Mouse (Mus musculus): ENCODE measurements at regions not wholly inside any gene's neighbourhood (a gene's known extent, or its start where the extent isn't known, plus 50 kb on each side); places are given as distances from the start of the nearest gene placed in this dataset.
A peak's percentile ranks its signal among the peaks of the same experiment; 100 is the strongest.

DNA sequence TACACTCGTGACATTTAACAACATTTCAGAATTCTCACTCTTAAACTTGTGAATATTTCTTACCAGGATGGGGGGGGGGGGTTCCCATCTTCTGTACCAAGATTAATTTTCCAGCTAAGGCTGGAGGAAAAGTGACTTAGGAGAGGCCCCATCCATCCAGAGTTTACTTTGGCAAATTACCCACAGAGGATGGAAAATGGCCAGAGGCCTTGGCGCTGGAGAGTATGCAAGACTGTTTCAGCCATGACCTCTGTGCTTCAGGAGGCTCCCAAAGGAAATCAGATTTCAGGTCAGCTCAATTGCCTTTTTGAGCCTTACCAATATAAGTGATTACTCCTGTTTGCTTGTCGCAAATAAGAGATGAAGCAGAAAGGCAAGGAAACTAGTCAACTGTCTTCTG, 143.4 kb upstream of the F930015N05Rik start:
- Histone ChIP-seq H3K4me1 (replicated peaks) (no peaks in the 10 kb centered on the region), H3K4me2 (no peak overlapping the region), H3K27me3 (no peaks in the 10 kb centered on the region), H3K27ac (replicated peaks) (no peak overlapping the region), H3K36me3 (no peaks in the 10 kb centered on the region), H3K9ac (no peak overlapping the region), H3K4me3 (no peak overlapping the region), H3K9me3 (no peaks in the 10 kb centered on the region)
- 84% methylated on average over 3 of the region's 3 CpGs for WGBS
- no peak for ATAC-seq (ENCODE audit: low read depth)

DNA sequence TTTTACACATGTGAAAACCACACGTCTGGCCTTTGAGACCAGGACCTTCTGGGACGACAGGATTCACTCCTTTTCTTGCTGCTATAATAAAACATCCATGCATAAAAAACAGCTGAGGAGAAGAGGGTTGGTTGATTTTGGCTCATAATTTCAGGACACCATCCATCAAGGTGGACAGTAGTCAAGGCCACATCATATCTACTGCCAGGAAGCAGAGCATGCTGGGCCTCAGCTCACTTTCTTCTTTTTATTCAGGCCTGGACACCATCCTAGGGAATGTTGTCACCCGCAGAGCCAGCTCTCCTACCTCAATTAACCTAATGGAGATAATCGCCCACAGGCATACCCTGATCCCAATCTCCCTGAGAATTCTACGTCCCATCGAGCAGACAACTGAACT, 149.6 kb upstream of the F930015N05Rik start:
- no peak overlapping the region for H3K27ac ChIP-seq (replicated peaks)
- no peak overlapping the region for H3K4me2 ChIP-seq
- no peak overlapping the region for H3K9ac ChIP-seq
- no peak overlapping the region for H3K4me3 ChIP-seq
- H3K9me3 ChIP-seq, result no peaks in the 10 kb centered on the region
- ATAC-seq (ENCODE audit: low read depth), result no peak
- no peaks in the 10 kb centered on the region for H3K27me3 ChIP-seq
- H3K36me3 ChIP-seq, result no peaks in the 10 kb centered on the region
- 89% methylated on average over 6 of the region's 6 CpGs for WGBS
- peaks cover 3% of the 10 kb centered on the region; the same call in 1 of the 2 replicates for H3K4me1 ChIP-seq (replicated peaks)

DNA sequence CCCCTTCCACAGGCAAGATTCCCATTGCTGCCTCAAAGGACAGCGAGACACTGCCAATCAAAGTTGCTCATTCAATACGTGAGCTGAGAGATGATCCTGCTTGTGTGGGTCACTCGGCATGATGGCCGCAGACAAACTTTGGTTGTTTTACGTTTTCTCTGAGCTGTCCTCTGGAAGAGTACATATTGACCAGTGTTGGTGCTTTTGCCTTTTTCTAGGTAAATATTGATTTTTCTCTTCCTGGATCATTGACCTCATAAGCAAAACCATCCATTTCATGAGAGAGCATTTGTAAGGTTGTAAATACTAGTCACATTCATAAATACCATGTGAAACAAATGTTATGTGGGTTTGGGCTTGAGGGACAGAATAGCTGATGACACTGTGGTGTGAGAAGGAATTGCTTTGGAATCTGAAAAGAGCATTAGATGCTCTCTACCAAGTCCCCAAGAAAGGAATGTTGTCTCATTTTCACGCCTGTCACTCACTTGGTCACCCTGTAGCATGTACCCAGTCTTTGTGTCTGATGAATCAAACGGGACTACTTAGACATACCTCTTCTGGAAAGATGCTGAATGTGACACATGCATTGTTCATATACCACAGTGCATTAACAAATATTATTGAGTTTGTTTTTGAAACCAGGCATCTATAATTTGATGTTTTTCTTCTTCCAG, 150.7 kb upstream of the F930015N05Rik start:
- no peaks in the 10 kb centered on the region for H3K36me3 ChIP-seq
- ATAC-seq (ENCODE audit: low read depth), result no peak
- 77% methylated on average over 7 of the region's 7 CpGs for WGBS
- H3K4me1 ChIP-seq (replicated peaks), result peaks cover 3% of the 10 kb centered on the region; the same call in 1 of the 2 replicates
- H3K9me3 ChIP-seq, result no peaks in the 10 kb centered on the region
- H3K4me2 ChIP-seq, result no peak overlapping the region
- no peak overlapping the region for H3K9ac ChIP-seq
- no peak overlapping the region for H3K4me3 ChIP-seq
- H3K27ac ChIP-seq (replicated peaks), result no peak overlapping the region
- H3K27me3 ChIP-seq, result no peaks in the 10 kb centered on the region

DNA sequence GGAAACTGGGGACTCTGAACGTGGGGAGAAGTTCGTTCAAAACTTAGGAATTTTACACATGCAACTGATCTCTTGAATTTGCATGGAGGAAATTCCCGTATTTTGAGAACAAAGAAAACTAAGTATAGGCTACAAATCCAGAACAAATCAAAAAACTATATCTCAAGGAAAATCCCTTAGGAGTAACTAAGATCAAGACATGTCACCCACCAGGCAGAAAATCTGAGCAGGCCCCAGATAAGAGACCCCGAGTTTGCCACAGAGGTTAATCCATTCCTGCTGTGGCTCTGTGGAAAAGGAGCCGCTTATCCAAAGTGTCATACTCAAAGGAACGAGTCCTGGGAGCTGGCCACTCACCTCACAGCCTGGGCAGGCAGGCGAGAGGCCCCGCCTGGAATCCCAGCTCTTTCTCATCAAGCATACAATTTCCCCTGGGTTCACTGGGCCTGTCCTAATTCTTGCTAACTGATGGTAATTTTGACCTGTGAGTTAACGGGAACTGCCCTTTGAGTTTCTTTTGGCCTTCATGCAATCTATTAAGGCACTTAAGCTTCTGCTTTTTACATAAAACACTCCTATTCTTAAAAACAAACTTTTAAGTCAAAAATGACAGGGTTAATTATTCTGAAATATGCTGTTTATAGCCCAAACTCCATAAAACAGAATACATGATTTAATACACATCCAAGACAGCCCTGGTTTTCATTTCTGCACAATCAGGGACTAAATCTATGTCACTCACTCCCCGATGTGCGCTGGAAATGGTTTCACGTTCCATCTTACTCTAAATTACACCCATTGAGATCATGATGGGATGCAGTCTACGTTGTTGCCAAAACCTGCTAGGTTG, 151.5 kb upstream of the F930015N05Rik start:
- WGBS, result 54% methylated on average over 13 of the region's 13 CpGs
- no peak overlapping the region for H3K4me2 ChIP-seq
- no peaks in the 10 kb centered on the region for H3K27me3 ChIP-seq
- no peak for ATAC-seq (ENCODE audit: low read depth)
- H3K9ac ChIP-seq, result no peak overlapping the region
- no peaks in the 10 kb centered on the region for H3K36me3 ChIP-seq
- no peaks in the 10 kb centered on the region for H3K9me3 ChIP-seq
- H3K4me3 ChIP-seq, result no peak overlapping the region
- peaks cover 3% of the 10 kb centered on the region; the same call in 1 of the 2 replicates for H3K4me1 ChIP-seq (replicated peaks)
- no peak overlapping the region for H3K27ac ChIP-seq (replicated peaks)

DNA sequence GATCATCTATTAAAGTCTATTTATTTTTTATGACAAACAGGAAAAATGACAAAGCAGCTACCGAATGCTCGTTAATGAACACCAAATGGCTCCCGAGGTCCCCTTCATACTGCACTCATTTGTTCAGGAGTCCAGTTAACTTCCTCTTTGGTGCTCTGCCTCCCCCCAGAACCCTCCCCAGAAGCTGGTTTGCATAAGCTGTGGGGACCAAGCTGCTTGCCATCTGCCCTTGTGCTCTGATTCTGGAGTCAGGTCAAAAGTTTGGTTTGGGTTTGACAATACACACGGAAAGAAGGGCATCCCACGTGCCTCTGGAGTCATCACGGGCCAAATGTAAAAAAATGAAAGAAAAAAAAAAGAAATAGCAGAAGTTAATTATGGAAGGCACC, 152.1 kb upstream of the F930015N05Rik start:
- Histone ChIP-seq H3K9ac (no peak overlapping the region), H3K4me3 (no peak overlapping the region), H3K27me3 (no peaks in the 10 kb centered on the region), H3K36me3 (no peaks in the 10 kb centered on the region), H3K4me2 (no peak overlapping the region), H3K9me3 (no peaks in the 10 kb centered on the region), H3K4me1 (replicated peaks) (peaks cover 3% of the 10 kb centered on the region; the same call in 1 of the 2 replicates), H3K27ac (replicated peaks) (no peak overlapping the region)
- 74% methylated on average over 6 of the region's 6 CpGs for WGBS
- no peak for ATAC-seq (ENCODE audit: low read depth)

DNA sequence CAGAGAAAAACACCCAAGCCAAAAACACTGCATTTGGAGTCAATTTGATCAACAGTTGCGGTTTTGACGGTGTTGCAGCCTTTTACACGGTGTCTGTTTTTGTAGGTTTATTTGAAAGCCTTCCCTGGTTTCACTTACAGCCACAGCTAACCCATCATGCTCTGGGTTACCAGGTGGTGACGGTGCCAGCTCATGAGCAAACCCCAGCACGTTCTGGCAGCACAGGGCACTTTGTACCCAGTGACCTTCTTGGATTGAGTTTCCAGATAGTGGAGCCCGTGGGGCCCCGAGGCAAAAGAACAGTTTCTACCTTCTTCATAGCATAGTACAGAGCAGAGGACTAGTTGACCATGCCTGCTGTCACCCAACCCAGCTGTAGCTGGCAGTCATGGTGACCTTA, 152.6 kb upstream of the F930015N05Rik start:
- no peaks in the 10 kb centered on the region for H3K36me3 ChIP-seq
- no peak for ATAC-seq (ENCODE audit: low read depth)
- no peak overlapping the region for H3K27ac ChIP-seq (replicated peaks)
- peaks cover 3% of the 10 kb centered on the region; the same call in 1 of the 2 replicates for H3K4me1 ChIP-seq (replicated peaks)
- no peak overlapping the region for H3K4me2 ChIP-seq
- no peaks in the 10 kb centered on the region for H3K27me3 ChIP-seq
- H3K4me3 ChIP-seq, result no peak overlapping the region
- H3K9me3 ChIP-seq, result no peaks in the 10 kb centered on the region
- 88% methylated on average over 7 of the region's 7 CpGs for WGBS
- no peak overlapping the region for H3K9ac ChIP-seq

DNA sequence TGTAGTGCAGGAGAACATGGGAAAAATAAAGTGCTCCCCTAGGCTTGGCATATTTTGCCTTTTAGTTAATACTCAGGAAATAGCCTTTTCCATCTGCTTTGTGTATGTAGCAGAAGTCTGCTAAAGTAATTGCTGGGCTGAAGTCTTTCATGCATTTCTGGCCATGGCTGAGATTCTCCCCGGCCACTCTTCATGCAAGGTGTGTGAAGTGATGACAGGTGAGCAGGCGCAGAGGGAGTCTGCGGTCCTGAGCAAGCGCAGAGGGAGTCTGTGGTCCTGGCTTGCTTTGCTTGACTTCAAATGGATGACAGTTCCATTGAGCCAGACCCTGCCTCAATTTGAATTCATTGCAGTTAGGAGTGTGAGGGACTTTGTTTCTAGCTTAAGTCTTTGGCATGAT, 153.6 kb upstream of the F930015N05Rik start:
- no peak overlapping the region for H3K27ac ChIP-seq (replicated peaks)
- no peak for ATAC-seq (ENCODE audit: low read depth)
- WGBS, result 83% methylated on average over 4 of the region's 4 CpGs
- no peaks in the 10 kb centered on the region for H3K27me3 ChIP-seq
- H3K4me3 ChIP-seq, result no peak overlapping the region
- H3K4me2 ChIP-seq, result no peak overlapping the region
- H3K9me3 ChIP-seq, result no peaks in the 10 kb centered on the region
- H3K9ac ChIP-seq, result no peak overlapping the region
- H3K4me1 ChIP-seq (replicated peaks), result peaks cover 3% of the 10 kb centered on the region; the same call in 1 of the 2 replicates
- no peaks in the 10 kb centered on the region for H3K36me3 ChIP-seq

DNA sequence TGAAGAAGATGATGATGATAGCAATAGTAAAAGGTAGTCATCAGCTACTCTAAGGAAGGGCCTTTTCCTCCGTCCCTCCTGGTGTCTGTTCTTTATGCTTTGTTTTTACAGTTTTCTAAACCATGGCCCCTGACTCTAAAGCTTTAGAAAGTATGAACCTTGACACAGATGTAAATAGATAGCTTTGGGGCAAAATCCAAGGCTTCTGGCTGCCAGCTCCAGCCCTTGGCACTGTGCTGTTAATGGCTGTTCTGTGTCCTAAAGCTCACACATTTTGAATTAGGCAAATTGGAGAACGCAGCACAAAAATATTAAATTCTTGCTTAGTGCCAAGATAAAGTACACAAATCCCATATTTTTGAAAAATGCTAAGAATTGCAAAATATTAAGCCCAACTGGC, 155.8 kb upstream of the F930015N05Rik start:
- no peak overlapping the region for H3K9ac ChIP-seq
- no peaks in the 10 kb centered on the region for H3K36me3 ChIP-seq
- ATAC-seq (ENCODE audit: low read depth), result no peak
- H3K27ac ChIP-seq (replicated peaks), result no peak overlapping the region
- no peaks in the 10 kb centered on the region for H3K9me3 ChIP-seq
- H3K27me3 ChIP-seq, result no peaks in the 10 kb centered on the region
- H3K4me1 ChIP-seq (replicated peaks), result peaks cover 3% of the 10 kb centered on the region; the same call in 1 of the 2 replicates
- WGBS, result 83% methylated on average over 2 of the region's 2 CpGs
- no peak overlapping the region for H3K4me2 ChIP-seq
- H3K4me3 ChIP-seq, result no peak overlapping the region

DNA sequence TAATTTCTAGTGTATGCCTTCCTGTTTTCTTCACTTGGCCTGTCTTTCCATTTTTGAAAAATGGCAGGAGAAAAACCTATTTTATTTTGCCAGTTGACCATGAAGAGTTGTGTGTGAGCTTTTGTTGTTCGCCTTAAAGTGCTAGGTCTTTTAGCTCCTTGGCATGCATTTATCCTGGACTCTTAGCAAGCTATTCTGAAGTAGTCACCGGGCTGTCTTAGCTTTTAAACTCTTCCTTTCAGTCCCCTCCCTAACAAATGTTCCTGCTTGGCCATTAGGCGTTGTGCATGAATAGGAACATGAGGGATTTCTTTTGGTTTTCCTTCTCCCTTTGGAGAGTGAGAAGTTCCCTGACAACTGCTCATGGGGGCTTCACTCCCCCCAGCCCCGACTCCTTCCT, 160.9 kb upstream of the F930015N05Rik start:
- no peak overlapping the region for H3K27ac ChIP-seq (replicated peaks)
- H3K4me1 ChIP-seq (replicated peaks), result peaks cover 11% of the 10 kb centered on the region
- WGBS, result 43% methylated on average over 4 of the region's 4 CpGs
- 0 out of 2 replicates have a peak, but pooled peaks cover 3% of the 10 kb centered on the region for H3K9me3 ChIP-seq
- H3K9ac ChIP-seq, result no peak overlapping the region
- H3K36me3 ChIP-seq, result no peaks in the 10 kb centered on the region
- no peak overlapping the region for H3K4me3 ChIP-seq
- no peaks in the 10 kb centered on the region for H3K27me3 ChIP-seq
- no peak overlapping the region for H3K4me2 ChIP-seq
- no peak for ATAC-seq (ENCODE audit: low read depth)

DNA sequence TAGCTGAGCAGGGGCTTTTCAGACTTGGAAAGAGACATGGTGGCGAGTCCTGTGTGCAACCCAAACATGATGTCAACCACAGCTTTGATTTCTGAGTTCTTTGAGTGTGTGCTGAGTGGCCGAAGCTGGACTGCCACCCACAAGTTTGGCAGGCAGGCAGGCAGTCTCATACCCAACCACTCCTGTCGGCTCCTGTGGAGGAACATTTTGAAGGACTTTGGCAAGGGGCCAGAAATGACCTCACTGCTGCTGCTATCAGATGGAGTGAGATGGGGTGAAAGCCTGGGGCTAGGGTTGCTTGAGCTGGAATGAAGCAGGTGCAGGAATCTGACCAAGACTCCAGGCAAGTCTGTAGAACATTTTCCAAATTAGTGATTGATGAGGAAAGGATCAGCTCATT, 162.7 kb upstream of the F930015N05Rik start:
- Histone ChIP-seq H3K9ac (no peak overlapping the region), H3K27ac (replicated peaks) (no peak overlapping the region), H3K9me3 (0 out of 2 replicates have a peak, but pooled peaks cover 3% of the 10 kb centered on the region), H3K4me3 (no peak overlapping the region), H3K36me3 (no peaks in the 10 kb centered on the region), H3K4me1 (replicated peaks) (peaks cover 11% of the 10 kb centered on the region), H3K27me3 (no peaks in the 10 kb centered on the region), H3K4me2 (no peak overlapping the region)
- WGBS, result 68% methylated on average over 3 of the region's 3 CpGs
- ATAC-seq (ENCODE audit: low read depth), result no peak

DNA sequence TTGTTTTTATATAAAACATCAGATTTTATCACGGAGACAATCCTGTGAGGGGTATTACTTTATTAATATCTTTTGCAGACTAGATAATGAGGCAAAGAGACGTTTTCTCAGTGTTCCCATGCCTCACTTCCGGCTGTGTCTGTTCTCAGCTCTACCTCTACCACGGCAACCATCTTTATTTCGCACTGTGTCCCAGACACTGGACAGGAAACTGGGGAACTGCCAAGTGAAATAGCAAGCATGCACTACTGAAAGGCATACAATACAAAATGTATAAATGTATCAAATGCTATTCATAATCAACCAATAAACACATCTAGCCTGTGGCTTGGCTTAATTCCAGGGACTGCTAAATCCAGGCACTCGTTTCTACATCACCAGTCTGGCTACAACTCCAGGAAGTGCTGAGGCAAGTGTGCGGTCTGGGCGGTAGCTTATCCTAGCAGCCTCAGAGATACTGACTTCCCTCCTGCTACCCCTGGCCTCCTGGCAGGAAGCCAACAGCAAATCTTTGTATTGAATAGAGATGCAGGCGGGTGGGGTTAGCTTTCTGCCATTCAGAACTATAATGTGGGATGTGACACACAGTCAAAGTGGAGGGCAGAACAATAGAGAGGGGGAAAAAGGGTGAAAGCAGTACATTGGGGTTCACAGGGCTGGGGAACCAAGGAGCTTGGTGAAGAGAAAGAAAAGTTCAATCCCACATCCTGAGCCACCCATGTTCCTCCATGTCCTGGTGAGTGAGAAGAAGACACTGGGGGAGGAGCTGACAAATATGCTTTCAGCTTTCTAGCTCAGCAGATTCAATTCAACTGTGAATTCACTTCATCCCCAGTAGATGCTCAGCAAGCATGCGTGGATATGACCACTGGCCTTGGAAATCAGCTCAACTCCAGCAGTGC, 164.0 kb upstream of the F930015N05Rik start:
- peaks cover 11% of the 10 kb centered on the region for H3K4me1 ChIP-seq (replicated peaks)
- H3K9ac ChIP-seq, result no peak overlapping the region
- H3K4me3 ChIP-seq, result no peak overlapping the region
- H3K27me3 ChIP-seq, result no peaks in the 10 kb centered on the region
- 0 out of 2 replicates have a peak, but pooled peaks cover 3% of the 10 kb centered on the region for H3K9me3 ChIP-seq
- no peak overlapping the region for H3K27ac ChIP-seq (replicated peaks)
- H3K4me2 ChIP-seq, result no peak overlapping the region
- 46% methylated on average over 10 of the region's 10 CpGs for WGBS
- no peaks in the 10 kb centered on the region for H3K36me3 ChIP-seq
- ATAC-seq (ENCODE audit: low read depth), result peak; percentile 59

DNA sequence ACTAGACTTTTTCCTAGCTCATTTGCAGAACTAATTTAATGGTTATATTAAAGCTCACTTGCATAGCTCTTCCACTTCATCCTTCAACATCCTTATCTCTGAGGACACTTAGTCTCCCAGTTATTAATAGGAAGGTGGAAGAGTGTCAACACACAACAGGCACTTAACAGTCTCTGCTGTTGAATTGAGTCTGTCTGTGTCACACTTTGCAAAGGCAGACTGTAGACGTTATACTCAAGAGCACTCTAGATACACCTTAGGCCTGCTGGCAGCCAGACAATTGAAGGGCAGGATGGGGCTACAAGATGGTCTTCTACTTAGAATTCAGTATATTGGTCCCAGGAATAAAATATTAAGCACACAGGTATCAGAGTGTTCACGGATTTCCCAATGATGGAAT, 172.6 kb upstream of the F930015N05Rik start:
- WGBS, result 91% methylated on average over 2 of the region's 2 CpGs
- H3K36me3 ChIP-seq, result no peaks in the 10 kb centered on the region
- ATAC-seq (ENCODE audit: low read depth), result no peak
- no peak overlapping the region for H3K27ac ChIP-seq (replicated peaks)
- H3K4me1 ChIP-seq (replicated peaks), result no peaks in the 10 kb centered on the region
- no peaks in the 10 kb centered on the region for H3K9me3 ChIP-seq
- no peak overlapping the region for H3K4me2 ChIP-seq
- H3K4me3 ChIP-seq, result no peak overlapping the region
- no peak overlapping the region for H3K9ac ChIP-seq
- H3K27me3 ChIP-seq, result no peaks in the 10 kb centered on the region

Data from neural tube, embryonic 13.5 days (tissue).